Mouse (Mus musculus): ENCODE results near the gene Arhgef38.

The Arhgef38 gene

DNA sequence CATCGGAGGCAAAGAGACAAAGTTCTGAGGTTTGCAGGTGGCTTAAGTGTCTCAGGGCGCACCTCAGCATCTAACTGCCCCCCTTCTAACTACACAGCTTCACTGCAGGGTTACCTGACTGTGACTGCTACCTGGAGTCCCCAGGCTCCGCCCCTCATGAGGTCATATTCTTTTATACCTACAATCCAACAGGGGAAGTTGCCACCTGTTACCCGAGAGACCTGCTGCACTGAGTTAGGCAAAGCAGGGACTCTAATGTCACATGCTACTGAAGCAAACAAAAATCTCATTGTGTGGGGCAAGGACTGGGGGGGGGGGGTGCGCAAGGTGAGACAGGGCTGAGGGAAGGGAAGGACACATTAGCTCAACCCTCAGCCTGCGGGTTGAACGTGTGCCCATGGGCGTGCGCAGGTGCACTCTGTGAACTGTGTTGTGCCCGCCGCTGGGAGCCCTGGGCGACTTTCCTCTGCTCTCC lies at the start of gene Arhgef38:
Arhgef38 (minus strand) TSS at position 129 of the 475 bp plus-strand sequence.
- DNase-seq, result peak; percentile 57 to 74

DNA sequence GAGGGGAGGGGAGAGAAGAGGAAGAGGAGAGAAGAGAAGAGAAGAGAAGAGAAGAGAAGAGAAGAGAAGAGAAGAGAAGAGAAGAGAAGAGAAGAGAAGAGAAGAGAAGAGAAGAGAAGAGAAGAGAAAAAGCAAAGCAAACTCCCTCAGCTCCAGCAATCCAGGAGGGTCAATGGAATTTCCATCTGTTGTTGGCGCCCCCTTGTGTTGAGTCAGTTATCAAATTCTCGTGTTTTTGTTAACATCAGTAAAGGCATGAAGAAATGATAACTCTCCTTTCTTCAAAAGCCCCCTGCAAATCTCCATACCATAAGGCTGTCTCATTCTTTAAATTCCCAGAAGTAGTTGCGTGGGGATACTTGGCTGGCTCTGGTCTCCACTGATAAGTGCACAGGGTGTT lies 37.1 kb upstream of the Arhgef38 start:
- peak; percentile 90 to 91 for DNase-seq

DNA sequence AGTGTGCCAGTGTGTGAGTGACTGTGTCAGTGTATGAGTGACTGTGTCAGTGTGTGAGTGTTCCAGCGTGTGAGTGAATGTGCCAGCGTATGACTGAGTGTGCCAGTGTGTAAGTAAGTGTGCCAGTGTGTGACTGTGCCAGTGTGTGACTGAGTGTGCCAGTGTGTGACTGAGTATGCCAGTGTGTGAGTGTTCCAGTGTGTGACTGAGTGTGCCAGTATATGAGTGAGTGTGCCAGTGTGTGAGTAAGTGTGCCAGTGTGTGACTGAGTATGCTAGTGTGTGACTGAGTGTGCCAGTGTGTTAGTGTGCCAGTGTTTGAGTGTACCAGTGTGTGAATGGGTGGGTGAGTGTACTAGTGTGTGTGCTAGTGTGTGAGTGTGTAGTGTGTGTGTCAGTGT lies 24.1 kb upstream of the Arhgef38 start:
- DNase-seq, result no peak

DNA sequence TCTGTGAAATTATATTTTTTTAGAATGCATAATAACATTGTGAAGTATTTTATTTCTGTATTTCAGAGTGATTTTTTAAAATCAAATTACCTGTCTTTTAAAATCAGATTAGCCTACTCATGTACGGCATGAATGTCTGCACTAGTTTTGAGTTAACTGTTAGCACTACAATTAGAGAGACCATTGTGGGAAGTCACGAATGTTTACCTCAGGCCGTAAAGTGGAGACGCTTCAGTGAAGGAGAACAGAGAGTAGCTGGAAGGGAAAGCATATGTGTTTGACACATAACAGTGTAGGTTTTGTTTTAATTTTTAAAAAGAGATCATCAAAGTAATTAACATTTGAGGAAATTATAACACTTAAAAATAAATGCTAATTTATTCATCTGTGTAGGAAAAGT lies 21.1 kb upstream of the Arhgef38 start:
- DNase-seq, result no peak

DNA sequence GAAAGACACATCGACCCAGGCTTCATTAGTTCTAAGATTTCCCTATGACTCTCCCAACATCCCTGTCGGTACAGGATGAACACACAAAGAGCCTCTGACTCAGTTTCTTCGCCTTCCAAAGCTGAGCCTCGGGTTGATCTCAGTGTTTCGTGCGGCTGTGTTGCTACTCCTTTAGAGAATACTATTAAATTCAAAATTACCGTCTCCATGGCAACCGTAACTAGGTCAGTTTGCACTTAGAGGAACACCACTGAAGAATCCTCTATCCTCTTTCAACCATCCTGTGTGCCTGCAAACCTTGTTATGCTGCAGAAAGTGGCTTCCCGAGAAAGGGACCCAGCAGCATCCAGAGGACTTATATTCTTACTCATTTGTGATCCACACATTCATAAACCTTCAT lies 9.3 kb upstream of the Arhgef38 start:
- DNase-seq, result no peak

DNA sequence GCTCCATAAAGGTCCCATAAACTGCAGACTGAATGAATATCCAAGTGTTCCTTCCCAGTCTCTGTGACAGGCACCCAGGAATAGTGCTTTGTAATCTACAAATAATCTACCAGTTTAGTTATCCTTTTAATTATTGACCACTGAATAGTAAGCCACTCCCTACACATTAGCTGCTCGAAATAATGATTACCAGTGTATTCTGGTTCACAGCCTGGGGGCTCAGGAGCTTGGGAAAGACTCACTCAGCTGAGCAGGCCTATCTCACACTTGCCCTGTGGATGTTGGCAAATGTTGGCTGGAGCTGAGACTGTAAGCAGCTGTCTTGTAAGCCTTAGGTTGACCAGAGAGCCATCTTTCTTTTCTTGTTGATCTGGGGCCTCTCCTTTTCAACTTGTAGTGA lies 7.2 kb upstream of the Arhgef38 start:
- DNase-seq, result peak; percentile 42 to 73

DNA sequence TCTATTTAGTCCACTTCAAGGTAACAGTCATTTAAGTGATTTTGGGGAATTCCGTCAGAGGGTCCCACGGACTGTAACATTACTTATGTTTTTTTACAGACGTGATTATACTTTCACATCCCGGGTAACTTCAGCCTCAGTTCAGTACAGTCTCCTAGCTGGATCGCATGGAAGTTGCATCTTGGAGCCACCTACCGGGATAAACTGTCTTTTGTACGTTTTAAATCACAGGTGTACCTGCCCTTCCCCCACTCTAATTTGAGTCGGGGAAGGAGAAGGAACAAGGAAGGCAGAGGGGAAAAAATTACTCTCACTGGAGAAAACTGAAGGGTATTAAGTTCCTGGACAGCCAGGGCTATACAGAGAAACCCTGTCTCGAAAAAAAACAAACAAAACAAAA lies 756 bp downstream of the Arhgef38 start:
- peak in 1 of 2 experiments; percentile 28 for DNase-seq

DNA sequence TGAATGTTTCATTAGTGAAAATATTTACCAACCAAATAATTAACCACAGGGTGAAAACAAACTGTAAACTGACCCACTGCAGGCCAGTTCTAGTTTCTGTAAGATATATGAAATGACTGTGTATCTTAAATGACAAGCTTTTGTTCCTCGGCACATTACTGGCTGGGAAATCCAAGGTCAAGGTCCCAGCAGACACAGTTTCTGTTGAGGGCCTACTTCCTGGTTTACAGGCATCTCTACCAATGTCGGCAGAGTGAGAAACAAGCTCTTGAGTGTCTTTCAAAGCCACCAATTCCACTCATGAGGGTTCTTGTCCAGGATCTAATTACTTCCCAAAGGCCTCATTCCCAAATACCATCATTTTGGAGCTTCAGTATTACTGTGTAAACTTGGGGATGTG lies 4.3 kb downstream of the Arhgef38 start:
- DNase-seq, result no peak

DNA sequence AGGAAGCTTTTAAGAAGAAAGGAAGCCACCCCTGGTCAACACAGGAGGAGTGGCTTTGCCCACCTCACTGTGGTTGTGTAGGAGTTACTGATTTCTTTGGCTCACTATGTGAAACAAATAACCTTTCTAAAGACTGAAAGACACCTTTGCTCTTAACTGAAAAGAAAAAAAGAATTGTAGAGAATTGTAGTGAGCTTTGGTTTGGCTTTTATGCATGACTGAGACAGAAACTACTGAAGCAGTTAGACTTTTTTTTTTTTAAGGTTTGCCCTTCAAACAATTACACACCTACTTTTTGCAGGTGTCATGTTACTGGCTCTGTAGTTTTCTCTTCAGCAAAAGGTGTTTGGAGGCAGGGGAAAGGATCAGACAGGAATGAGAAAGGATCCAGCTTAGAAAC lies 5.2 kb downstream of the Arhgef38 start:
- no peak for DNase-seq

DNA sequence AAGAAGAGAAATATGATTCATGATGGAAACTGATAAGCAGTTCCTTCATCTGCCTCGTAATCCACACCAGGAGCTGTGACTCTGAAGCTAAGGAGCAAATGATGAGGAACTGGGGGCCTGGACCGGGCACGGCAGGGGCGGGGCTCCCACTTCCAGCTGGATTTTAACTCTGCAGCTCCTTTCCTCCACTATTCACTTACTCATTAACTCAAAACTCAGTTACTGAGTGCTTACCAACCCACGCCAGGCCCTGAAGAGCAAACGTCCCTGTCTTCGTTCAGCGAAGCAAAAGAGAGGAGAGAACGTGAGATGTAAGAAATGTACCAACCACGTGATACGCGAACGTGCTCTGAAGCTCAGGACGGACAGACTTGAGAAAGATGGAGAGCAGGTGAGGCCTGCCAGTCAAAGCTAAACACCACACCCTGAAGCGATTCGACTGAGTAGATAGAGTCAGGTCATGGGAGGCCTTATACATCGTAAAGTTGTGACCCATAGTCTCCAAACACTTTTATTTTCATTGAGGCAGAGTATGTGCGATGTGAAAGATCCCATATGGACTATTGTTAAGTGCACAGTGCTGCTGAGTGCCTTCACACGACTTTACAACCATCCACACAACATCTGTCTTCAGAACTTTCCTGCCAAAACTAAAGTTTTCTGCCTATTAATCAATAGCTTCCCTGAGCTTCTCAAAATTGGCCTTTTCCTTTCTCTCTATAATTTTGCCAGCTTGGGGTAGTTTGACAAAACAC lies 7.3 kb downstream of the Arhgef38 start:
- peak; percentile 48 to 66 for DNase-seq

DNA sequence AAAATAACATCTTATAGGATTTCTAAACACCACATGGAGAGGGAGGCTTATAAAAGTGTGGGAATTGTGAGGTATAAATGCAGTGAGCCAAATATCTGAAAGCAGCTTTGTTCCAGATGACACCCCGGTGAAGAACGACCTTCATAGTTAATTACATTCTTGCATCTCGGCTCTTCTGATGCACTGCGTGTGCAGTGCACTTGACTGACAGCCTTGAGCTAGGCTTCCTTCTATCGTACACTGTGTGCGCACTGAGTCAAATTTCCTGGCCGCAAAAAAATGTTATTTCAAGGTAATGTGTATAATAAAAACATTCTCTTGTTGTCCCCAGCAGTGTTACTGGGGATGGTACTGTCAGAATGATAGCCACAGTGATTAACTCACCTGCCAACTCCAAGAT lies 16.2 kb downstream of the Arhgef38 start:
- no peak for DNase-seq

DNA sequence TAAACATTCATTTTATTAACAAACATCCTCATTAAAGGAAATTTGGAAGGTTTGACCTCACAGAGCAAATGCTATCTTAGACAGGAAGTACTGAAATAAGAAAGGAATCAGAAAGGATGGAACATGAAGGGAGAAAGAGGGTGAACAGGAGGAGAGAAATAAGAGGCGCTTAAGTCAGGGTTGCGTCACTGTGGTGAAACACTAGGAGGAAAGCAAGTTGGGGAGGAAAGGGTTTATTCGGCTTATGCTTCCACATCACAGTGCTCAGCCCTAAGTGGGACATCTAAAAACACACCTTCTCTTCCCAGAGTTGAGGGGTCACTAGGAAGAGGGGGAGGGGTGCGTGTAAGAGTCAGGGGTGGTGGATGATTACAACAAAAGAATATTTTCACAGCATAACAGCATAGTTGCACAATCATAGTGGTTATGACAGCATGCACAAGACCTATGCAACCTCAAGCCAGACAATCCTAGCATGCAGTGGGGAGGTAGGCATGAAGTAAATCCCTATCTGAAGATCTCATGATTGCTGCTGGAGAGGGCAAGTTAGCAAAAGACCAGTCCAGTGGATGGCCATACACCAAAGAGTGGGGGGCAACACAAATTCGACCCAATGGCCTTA lies 19.4 kb downstream of the Arhgef38 start:
- DNase-seq, result no peak

DNA sequence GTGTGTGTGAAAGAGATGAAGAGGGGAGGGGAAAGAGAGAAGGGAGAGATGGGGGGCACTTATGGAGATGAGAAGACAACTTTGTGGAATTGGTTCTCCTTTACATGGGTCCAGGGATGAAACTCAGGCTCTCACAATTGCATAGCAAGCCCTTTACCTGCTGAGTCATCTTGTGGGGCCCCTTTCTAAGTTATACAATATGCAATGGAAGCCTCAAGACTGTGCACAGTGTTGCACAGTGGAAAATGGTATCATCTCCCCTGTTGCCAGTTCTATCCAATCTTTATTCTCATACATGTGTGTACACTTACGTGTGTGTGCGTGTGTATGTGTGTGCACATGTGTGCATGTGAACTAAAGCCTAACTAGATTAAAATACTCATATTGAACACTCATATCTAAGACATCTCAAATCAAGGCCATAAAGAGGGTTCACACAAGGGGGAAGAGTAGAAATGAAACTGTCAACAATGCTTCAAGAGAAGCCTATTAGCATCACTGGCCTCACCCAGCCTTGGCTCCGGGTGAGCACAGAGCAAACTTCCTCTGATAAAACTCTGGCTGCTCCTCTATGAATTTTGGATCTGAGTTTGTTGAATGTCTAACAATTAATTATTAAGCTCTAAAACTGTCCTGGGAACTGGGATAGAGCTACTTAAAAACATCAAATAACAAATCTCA lies 21.2 kb downstream of the Arhgef38 start:
- DNase-seq, result no peak

DNA sequence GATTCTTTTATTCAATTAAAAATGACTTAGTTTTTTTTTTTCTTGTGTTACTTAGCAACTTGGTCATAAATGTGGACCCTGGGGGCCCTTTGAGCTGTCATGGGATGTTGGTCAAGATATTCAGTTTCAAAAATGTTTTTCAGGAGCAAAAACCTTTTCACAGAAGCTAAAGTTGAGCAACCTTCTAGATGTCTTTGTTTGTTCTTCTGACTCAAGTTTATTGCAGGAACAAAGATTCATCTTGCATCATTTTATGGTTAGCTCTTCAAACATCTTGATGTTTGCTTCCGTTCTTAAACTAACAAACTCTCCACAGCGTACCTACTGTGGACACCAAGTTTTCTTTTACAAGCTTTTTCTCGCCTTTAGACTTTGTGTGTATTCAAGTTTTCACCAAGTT lies 23.4 kb downstream of the Arhgef38 start:
- DNase-seq, result no peak

DNA sequence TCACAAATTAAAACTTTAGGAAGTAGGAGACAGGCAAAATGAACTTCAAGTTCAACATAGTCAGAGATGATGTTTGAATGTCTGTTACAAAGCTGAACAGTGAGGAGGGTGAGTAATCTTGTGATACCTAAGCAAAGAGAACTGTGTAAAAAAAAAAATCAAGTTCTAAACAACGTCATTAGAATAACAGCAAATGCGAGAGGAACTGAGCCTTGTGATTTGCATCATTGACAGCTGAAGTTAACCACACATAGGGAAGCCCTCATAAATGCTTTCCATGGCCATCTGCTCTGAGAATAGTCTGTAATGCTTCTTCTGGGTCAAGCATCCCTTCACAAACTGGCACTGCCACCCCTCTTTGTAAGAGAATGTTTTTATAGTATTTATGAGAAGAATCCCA lies 31.0 kb downstream of the Arhgef38 start:
- DNase-seq, result no peak

DNA sequence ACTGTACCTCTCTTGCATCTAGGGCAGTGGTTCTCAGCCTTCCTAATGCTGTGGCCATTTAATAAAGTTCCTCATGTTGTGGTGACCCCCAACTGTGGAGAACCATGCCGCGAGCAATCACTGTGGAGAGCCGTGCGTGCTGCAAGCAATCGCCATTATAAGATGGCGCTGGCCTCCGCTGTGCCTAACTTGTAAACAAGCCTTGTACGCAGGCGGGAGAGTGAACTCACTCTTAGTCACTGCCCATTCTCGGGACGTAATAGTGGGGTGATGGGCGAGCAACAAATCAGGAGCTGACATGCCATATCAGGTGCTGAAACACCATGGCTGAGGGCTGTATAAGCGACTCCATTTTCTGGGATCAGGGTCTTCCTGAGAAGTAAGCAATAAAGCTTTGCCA lies 32.6 kb downstream of the Arhgef38 start:
- no peak for DNase-seq

DNA sequence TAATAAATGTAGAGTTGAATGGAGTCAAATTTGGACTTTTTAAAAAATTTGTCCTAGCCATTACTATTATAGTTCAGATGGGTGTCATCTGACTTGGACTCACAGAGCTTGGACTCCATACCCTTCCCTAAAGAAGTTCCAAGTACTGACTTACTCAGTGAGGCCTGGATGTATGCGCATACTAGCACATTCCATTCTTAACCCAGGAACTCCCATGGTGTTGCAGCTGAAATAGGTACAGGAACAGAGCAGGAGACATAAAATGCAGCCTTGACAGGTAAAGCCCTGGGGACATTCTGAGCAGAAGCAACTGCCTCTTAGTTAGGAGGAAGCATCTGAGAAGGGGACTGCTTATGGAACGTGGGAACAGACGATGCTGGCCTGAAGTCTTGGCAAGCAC lies 45.8 kb downstream of the Arhgef38 start:
- DNase-seq, result no peak

DNA sequence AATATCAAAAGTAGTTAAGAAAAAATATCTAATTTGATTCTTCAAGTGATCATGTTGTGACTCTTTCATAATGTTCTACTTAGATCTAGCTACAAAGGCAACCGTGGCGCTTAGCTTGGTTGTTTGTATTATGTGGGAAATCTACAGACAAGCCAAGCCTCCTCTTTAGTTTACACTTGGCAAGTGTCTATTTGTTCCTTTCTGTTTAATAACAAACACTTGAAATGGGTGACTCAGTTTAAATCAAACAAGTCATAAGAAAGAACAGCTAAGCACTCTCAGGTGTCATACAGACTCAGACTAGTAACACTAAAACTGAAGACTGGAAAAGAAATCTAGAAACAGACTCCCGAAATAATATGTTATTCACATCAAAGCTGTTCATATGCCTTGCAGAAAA lies 47.2 kb downstream of the Arhgef38 start:
- DNase-seq, result no peak

DNA sequence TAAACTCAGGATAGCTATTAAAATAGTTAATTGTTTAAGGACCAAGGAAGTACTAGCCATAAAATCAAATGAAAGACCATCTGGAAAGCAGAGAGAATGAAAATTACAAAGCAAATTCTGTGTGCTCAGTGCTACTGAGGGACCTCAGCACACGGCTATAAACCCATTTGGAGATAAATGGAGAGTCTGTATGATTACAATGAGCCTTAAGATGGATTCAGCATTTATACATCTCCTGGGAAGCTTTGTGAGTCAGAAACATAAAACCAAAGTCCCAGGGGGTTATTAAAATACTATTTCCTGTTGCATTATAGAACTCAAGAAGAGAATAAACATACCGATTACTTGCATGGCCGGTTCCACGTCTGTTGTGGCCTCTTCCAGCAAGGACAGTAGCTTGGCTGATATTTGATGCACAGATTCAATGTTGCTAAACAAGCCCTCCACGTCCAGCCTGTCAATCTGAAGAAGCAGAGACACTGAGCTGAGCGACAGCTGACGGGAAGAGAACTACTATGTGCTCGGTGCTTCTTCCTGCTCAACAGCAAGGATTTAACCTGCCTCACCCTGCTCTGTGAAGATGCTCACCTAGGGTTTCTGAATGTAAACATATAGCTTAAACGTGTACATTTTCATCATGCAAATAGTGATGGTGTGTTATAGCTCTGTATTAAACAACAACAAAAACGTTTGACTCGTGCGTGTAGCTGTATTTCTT lies 58.6 kb downstream of the Arhgef38 start:
- no peak for DNase-seq

DNA sequence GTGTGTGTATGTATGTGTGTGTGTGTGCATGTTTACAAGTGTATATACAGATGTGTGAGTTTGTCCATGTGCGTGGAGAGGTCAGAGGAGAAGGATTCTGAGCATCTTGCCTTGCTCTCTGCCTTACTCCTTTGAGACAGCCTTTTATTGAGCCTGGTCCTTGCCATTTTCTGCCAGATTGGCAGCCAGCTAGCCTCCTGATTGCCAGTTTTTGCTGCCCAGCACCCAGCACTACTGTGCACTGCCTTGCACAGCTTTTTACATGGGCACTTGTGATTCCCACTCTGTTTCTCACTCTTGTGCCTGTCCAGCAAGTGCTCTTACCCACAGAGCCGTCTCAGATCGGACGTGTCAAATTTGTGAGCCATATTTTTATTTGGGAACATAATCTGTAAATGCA lies 62.5 kb downstream of the Arhgef38 start:
- DNase-seq, result no peak

DNA sequence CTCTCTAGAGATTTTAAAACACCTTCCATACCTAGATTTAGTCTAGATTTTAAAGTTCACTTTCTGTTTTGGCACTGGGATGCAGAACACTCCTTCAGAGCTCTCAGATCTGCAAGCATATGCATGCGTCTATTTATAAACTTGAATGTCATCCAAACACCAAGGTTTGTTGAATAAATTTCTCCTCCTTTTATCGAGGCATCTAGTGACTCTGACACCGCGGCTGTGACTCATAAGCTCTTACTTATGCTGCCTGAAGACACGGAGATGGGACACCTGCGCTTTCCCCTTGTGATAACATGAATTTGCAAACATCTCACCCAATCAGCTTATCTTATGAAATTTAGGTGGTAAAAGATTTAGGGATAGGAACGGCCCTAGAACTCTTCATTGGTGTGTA lies 65.0 kb downstream of the Arhgef38 start:
- no peak for DNase-seq

DNA sequence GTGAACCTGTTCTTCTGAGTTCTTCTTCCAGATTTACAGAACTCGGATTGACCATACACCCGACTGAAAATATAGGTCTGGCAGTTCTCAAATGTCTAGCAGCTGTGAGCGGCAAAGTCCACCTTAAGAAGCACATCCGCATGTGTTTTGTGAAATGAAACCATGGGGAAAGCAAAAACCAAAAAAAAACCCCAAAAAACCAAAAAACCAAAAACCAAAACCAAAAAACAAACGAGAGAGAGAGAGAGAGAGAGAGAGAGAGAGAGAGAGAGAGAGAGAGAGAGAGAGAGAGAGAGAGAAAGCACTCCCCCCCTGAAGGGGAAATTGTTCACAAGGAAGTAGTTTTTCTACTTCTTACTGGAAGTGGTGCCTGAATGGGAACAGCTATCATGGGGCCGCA lies 67.2 kb downstream of the Arhgef38 start:
- DNase-seq, result no peak

DNA sequence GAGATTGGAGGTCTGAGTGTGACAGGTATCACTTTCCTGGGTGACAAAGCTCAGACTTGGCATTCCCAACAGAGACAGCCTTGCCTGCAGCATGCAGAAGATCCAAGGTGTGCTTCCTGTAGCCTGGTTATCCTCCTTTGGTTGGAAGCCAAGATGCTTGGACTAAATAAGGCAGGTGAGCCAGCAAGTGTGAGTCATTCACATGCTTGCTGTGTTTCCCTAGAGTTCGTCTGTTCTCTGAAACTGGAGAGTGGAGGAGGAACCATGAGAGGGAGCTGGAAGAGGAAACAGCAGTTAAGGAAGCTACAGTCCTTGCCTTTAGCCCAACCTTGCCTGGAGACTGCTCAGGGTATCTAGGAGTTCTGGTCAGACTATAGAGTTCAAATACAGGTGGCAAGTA lies 69.6 kb downstream of the Arhgef38 start:
- no peak for DNase-seq

Measured in kidney, postnatal 4 days (tissue).